Mouse (Mus musculus) urinary bladder, adult 2 months (tissue): ENCODE data around the gene Snta1. TPM values are rescaled to one million over a fixed set of nuclear protein-coding genes. Genes with fewer than 3 reads are reported as not detected.

Experiments
- DNase-seq: peaks from one replicate; pipeline ENCODE4 v3.0.0; 2022; ENCODE audit warnings: low spot score
- polyA plus RNA-seq: library from polyadenylated mRNA; depleted of rRNA; stranded (reverse); fragments of >200 nt; gene quantifications from 2 replicates; pipeline ENCODE4 v1.2.3, GENCODE M21; 2012; rRNA removed

The Snta1 gene
- 16.5 and 17.7 TPM in 2 replicates for polyA plus RNA-seq

DNA sequence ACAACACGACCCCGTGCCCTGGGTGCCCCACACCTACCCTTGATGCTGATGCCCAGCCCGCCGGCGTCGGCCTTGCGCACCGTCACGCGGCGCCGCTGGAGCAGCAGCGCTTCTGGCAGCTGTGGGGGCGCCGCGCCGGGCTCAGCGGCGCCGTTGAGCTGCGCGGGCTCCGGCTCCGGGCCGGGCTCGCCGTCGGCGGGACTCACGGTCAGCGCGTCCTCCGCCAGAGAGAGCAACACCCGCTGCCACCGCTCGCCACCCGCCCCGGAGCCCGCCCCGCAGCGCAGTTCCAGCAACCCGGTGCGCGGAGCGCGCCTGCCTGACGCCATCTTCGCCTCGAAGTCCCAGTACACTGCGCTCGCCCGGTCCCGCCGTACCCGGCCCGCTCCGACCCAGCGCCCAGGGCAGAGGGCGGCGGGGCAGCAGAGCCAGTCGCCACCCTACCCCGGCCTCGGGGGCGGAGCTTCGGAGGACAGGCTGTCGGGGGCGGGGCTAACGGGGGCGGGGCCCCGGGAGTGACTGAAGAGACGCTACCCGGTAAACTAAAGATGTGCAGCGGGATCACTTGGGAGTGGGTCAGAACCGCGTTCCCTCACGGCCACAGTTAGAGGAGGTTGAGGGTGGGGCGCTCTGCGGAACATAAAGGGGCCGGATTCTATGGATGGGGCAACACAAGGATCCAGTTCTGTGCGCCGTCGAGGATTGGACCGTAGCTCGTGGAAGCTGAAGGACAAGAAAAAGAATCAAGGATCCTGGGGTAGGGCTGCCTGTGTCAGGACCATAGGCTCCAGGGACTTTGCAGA lies at the start of gene Snta1:
Snta1 (minus strand) TSS at position 457 of the 803 bp plus-strand sequence.
- peak; percentile 85 for DNase-seq

DNA sequence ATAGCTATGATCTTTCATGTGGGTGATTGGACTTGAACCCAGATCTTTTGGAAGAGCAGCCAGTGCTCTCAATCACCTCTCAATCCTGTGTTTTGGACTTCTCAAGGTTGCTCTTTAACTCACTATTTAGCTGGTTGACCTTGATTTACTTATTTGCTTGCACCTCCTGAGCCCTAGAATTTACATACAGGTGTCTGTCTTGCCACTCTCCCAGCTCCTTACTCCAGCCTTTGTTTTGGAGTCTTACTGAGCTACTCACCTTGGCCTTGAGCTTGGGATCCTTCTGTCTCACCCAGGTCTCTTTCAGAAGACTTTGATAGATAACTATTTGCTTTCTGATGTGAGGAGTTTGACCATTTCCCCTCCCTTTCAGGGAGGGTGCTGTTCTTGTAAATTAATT lies 48.7 kb upstream of the Snta1 start:
- no peak for DNase-seq

DNA sequence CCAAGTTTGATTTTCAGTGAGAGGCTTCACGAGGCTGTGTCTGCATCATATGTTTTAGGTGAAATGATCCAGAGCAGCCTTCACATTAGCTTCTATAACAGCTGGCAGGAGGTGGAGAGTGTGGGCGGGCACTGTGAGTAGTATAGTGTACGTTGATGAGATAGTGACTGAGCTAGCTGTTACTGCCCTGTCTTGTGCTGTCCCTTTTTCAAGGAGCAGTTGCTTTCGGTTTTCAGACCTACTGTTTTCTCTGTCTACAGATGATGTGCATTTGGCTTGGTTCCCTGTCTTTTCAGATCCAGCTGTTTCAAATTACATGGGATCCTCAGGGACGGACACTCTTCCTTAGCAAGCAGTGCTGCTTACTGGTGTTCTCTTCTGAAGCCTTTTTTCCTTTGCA lies 47.9 kb upstream of the Snta1 start:
- no peak for DNase-seq

DNA sequence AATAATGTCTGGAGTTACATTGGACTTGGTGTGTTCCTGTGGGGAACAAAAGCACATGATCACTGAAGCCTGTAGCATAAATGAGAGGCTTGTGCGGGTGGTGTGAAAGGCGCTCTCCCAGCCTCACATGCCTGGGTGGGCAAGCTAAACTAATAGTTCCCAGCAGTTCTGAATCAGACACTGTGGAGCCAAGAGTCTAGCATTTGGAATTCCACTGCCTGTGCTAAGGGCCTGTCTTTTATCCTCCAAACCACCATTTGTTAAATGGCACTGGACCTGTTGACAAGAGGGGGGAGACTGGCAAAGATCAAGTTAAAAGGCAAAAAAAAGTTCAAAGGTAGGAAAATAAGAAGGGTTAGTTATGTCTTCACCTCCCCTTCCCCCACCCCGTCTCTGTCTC lies 46.7 kb upstream of the Snta1 start:
- DNase-seq = no peak

DNA sequence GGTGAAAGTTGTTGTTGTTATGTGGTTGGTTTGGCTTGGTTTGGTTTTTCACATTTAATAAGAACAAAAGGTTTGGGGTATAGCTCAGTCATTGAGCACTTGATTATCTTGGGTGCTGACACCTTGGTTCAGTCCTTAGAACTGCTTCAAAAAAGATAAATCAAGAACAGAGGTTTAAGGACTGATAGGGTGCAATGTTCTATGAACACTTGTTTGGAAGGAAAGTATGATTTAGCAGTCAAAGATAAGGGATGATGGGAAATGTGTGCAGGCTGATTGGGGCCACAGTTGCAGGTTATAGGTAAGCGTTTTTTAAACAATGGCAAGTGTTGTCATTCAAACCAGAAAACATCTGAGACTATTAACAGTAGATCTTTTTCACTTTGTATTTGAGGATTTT lies 46.2 kb upstream of the Snta1 start:
- DNase-seq = no peak

DNA sequence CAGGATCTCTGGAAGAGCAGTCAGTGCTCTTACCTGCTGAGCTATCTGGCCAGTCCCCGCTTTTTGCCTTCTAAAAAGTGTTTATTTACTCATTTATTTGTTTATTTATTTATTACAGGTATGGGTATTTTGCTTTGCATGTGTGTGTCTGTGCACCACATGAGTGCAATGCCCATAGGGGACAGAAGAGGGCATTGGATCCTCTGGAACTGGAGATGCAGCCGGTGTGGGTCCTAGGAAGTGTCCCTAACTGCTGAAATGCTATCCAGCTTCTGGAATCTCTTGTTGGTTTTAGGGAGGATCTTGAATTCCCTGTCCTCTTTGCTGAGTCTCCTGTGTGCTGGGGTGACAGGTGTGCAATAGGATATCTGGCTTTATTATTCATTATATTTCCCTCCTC lies 45.1 kb upstream of the Snta1 start:
- no peak for DNase-seq

DNA sequence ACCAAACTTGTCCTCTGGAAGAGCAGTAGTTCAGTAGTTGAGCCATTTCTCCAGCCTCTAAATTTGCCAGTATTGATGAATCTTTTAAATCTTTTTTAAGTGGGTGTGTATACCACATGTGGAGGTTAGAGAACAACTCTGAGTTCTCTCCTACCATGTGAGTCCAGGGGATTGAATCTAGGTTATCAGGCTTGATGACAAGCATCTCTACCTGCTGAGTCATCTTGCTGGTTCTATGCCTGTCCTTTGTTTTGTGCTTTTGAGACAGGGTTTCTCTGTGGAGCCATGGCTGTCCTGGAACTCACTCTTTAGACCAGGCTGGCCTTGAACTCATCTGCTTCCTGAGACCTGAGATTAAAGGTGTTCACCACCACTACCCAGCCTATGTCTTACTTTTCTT lies 40.7 kb upstream of the Snta1 start:
- no peak for DNase-seq

DNA sequence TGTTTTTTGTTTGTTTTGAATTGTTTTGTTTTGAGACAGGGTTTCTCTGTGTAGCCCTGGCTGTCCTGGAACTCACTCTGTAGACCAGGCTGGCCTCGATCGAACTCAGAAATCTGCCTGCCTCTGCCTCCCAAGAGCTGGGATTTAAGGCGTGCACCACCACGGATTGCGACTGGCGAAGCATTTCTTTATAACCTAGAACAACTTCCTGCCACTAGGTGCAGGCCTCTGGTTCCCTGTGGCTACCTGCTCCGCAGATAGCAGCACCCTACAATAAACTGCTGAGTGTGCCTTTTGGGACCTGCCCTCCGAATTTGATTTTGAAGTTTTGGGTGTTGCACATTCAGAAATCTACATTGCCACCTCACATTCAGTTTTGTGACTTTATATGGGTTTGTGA lies 39.9 kb upstream of the Snta1 start:
- no peak for DNase-seq

DNA sequence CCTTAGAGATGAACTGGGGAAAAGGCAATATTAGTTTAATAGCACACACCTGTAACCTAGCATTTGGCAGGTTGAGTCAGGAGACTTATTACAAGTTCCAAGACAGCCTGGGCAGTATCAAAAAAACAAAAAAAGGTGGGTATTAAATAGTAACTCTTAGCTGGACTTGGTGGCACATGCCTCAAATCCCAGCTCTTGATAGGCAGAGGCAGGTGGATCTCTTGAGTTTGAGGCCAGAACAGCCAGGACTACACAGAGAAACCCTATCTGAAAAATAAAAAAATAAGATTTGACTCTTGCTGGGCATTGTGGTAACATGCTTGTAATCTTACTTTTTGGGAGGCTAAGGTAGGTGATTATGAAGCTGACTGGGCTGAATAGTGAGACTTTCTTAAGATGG lies 32.6 kb upstream of the Snta1 start:
- DNase-seq = no peak

DNA sequence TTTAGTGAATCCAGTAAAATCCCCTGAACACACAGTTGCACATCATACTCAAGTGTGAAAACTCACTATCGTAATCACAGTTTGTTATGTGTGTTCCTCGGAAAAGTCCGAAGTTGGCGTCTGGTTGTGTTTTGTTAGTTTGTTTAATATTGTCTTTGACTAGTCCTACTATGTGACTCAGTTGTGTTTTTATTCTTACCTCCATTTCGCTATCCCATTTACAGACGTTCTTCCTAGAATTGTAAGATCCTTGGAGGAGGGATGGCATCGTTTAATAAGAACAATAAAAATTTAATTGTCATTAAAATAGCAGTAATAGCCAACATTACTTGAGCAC lies 29.3 kb upstream of the Snta1 start:
- no peak for DNase-seq

DNA sequence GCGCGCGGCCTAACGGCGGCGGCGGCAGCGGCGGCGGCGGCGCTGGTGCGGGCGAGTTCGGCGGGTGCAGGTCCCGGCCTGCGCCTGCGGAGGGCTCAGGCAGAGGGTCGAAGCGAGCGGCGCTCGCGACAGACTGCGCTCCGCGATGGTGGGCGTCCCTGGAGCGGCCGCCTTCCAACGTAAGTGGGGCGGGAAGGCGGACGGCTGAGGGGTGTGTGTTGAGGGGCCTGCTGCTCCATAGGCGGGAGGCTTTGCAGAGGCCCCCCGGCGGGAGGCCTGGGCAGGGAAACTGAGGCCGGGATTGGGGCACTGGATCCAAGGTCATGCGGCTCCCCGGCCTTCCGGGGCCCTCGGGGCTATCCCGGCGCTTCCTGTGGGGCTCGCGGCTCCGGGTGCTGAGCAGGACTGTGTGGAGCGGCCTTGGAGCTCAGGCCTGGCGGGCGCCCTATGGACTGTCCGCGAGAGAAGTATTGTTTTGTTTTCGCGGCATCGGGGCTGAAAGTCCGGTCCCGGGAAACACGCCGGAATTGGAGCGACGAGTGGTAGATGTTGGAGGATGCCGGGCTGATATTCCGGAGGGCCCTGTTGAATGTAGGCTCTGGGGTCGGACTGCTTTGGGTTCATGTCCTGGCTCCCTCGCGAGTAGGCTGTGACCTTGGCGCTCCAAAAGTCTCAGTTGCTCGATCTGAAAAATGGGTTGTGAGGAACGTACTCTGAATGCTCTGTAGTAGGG lies 28.7 kb upstream of the Snta1 start, which contains the start of gene Cbfa2t2:
Cbfa2t2 (plus strand) TSS at position 24 of the 733 bp plus-strand sequence.
- DNase-seq = no peak

DNA sequence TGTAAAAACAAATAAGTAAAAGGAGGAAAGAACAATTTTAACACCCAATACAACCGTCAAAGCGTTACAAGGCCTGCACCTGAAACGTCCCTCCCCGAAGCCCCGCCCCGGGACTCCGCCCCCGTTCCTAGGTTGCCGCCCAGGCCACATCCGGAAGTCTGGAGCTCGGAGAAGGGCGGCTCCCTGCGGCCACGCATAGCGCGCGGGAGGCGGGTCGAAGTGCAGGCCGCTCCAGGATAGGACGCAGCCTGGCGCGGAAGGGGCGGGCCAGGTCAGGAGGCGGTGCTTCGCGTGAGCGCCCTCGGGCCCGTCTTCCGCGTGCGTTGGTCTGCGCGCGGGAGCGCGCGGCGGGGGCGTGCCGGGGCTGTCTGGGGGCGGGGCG lies 28.2 kb upstream of the Snta1 start:
- peak; percentile 94 for DNase-seq

DNA sequence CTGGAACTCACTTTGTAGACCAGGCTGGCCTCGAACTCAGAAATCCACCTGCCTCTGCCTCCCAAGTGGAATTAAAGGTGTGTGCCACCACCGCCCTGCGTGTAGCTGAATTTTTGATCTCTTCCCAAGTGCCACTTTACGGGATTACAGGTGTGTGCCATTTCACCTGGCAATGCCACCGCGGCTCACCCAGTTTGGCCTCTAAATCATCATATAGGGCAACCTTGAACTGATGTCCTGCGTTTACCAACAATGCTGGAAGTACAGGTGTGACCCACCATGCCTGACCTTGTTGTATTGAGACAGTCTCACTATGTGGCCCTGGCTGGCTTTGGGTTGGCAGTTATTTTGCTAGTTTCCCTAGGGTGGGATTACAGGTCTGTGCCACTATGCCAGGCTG lies 26.8 kb upstream of the Snta1 start:
- DNase-seq = no peak

DNA sequence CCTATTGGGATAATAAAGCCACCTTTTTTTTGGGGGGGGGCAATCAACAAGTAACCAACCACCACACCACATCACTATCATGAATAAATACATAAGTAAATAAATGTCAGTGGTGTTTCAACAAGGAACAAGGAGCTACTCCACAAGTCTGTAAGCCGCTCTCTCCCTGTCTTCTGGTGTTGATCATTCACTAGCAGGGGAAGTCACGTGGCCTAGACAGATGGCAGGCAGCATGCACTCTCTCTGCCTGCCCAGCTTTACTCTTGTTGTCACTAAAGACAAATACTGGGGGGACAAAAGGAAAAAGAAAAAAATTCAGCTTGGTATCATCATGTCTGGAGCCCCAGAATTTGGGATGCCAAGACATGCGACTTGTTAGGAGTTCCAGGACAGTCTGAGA lies 25.5 kb upstream of the Snta1 start:
- no peak for DNase-seq

DNA sequence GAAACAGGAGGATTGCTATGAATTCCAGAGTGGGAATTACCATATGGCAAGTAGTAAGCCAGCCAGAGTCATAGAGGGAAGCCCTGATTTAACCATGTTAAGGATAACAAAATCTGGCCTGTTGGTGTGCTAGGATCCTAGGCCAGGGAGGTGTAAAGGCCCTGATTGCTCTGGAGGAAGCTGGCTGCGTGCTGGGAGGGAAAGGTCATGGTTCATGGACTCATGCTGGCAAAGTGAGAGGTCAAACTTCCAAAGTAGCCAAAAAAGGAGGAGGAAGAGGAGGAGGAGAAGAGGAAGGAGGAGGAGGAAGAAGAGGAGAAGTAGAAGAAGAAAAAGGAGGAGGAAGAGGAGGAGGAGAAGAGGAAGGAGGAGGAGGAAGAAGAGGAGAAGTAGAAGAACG lies 24.8 kb upstream of the Snta1 start:
- no peak for DNase-seq

DNA sequence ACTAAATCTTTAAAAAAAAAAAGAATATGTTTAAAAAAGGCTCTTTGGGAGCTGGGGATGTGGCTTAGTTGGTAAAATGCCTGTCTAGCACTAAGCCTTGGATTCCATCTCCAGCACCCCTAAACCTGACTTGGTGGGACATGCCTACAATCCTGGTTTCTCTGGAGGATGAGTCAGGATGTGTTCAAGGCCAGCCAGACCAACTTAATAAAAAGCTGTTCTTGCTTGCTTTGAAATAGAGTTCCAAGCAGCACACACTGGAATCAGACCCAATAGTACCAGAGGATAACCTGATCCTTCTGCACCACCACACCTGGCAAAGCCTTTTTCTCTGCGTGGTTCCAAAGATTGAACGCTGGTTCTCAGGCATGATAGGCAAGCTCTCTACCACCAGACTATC lies 22.7 kb upstream of the Snta1 start:
- DNase-seq = no peak

DNA sequence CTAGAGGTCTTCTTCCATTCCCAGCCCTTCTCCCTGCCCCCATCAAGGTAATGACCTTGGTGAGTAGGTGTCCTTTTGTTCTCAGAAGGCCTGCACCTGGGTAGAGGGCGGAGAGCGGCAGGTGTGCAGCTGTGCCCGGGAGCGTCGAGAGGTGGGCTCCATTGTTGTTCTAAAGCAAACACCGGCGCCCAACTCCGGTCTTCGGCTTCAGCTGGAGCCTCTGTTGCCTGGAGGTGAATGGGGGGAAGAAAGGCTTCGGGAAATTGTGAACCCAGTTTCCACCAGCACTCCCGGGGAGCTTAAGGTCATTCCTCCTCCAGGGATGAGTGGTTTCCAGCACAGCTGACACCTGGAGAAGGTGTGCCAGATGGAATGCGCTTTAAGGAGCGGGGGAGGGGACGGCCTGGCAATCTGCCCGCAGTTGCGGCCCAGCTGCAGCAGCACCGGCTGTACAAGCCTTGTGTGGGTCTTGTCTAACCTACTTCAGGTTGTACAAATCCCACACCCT lies 20.0 kb upstream of the Snta1 start:
- DNase-seq = peak; percentile 33

DNA sequence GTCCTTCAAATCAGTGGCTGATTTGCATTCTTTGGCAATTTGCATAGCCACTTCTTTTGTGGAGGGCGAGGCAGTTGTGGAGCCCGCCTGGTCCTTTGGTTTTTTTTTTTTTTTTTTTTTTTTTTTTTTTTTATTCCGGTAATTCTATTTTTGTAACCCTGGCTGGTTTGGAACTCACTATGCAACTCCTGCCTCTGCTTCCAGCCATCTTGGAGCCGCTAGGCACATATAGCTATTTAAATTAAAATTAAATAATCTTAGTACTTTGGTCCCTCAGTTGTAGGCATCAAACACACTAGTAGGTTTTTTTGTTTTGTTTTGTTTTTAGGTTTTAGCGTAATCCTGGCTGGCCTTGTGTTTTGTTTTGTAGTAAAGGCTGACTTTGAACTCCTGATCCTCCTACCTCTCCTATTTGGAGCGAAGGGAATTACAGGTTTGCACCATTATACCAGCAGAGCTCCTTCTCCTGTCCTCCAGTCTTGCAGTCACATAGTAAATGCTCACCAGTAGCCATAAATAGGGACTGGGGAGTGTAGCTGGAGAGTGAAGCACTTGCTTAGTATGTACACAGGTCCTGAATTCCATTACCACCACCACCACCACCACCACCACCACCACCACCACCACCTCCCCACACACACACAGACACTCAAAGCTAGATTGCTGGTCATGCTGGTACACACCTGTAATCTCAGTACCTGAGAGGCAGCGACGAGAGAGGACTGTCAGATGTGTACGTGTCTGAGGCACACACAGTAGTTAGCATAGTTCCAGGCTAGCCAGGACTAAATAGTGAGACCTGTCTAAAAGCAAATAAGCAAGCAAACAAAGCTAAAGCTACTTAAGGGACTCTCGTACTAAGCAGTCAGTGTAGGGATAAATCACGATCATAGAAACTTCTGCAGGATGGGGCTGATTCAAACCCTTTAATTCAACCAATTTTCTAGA lies 19.3 kb upstream of the Snta1 start:
- no peak for DNase-seq

DNA sequence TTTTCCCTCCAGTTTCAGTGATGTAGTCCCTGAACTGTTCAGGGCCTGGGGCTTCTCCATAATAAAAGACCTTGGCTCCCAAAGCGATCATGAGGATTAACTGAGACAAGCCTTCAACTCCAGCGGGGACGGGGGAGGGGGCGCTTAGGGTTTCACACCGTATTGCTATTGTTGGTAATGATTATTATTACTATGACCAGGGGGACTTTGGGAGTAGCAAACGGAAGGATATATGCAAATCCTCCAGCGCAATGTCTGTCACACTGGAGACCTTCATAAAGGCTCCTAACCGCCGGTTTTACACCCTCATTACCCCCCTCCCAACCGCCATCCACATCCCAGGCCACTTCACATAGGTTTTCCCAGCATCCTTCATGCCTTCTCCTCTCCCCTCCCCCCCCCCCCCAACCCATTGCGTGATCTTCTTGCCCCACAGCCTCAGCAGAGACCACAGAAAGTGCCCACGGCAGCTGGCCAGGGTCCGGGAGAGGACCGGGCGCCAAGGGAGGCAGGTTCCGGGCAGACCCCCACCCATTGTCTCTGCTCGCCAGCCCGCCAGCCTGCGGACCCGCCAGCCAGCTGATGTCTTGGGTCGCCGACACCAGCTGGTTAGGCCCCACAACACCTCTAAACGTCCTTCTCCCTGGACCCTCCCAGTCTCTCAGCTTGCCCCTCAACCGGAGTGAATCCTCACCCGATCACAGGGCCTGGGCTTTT lies 18.4 kb upstream of the Snta1 start:
- DNase-seq = no peak

DNA sequence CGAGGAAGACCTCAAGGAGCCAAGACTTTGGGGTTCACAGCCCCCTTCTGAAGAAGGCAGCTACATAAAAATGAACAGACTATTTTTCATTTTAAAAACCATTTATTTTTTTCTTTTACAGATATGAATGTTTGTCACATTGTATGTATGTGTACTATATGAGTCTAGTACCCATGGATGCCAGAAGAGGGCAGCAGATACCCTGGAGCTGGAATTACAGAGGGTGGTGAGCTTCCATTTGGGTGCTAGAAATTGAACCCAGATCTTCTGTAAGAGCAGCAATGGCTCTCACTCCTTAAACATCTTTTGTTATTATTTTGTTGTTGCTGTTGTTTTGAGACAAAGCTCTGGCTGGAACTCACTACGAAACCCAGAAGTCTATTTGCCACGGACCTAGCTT lies 17.6 kb upstream of the Snta1 start:
- DNase-seq = no peak

DNA sequence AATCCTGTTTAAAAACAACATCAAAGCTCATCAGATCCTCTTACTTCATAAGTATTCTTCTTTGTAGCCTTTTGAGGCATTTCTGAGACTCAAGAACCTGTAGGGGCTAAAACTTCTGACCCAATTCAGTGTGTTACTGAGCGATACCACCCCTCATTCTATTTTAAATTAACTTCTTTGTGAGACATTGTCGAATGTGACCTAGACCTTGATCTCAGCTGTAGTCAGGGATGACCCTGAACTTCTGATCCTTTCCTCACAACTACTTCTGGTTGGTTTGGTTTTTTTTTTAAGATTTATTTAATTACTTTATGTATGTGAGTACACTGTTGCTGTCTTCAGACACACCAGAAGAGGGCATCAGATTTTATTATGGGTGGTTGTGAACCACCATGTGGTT lies 15.6 kb upstream of the Snta1 start:
- DNase-seq = no peak

DNA sequence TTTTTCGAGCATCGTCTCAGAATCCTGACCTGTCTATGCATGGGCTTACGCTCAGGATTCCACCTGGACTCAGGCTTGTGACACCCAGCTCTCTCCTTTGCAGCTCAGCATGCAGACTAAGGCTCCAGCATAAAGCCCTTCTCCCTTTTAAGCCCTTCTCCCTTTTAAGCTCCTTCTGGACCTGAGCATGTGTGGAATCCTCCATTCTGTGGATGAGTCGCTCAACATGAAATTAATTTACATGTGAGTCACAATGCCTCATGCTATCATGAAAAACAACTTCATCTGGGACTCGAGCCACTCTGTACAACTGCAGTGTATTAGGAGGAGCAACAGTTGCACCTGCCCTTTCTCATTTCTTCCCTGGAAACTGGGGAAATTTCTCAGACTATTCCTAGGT lies 14.3 kb upstream of the Snta1 start:
- no peak for DNase-seq
